Mouse (Mus musculus) heart, postnatal 0 days (tissue): ENCODE measurements around the gene Gatad2a. TPM values are rescaled to one million over a fixed set of nuclear protein-coding genes. Genes with fewer than 3 reads are reported as not detected.
"Not testable (repeated sequence)": the region's sequence is repeated elsewhere in the genome, so short reads cannot be mapped to it uniquely, and the experiment has no call there.

Source experiments
- ATAC-seq: fragments of 200-750 bp; cut with Nextera tagmentation; 2 replicates; pipeline ENCODE4 v1.8.0; 2017; ENCODE audit warnings: low read depth, moderate number of reproducible peaks, moderate library complexity; ENCODE audit not compliant: insufficient read depth
- DNase-seq: peaks from one replicate; pipeline ENCODE4 v3.0.0-alpha.2; 2016; ENCODE audit warnings: low spot score
- H3K27ac ChIP-seq: fragments of 300-500 bp; sonication (generic); 2 replicates; pipeline ENCODE4 v1.5.1; 2014; ENCODE audit warnings: low read depth, mild to moderate bottlenecking
- H3K27me3 ChIP-seq: fragments of 300-500 bp; sonication (generic); 2 replicates; pipeline ENCODE4 v1.6.1; 2014; ENCODE audit warnings: low read length, mixed read lengths; ENCODE audit not compliant: control insufficient read depth, insufficient read depth
- H3K36me3 ChIP-seq: fragments of 300-500 bp; sonication (generic); replicated peaks from 2 replicates; pipeline ENCODE4 v1.6.1; 2014; ENCODE audit warnings: low read length, mixed read lengths; ENCODE audit not compliant: control insufficient read depth, insufficient read depth
- H3K4me1 ChIP-seq: fragments of 300-500 bp; sonication (generic); 2 replicates; pipeline ENCODE4 v1.6.1; 2014; ENCODE audit warnings: antibody characterized with exemption; ENCODE audit not compliant: control insufficient read depth, insufficient read depth
- H3K4me2 ChIP-seq: fragments of 300-500 bp; sonication (generic); 2 replicates; pipeline ENCODE4 v1.6.1; 2014; ENCODE audit warnings: low read depth, mild to moderate bottlenecking, low read length, moderate library complexity
- H3K4me3 ChIP-seq: fragments of 300-500 bp; sonication (generic); 2 replicates; pipeline ENCODE4 v1.5.1; 2014; ENCODE audit warnings: low read depth, low read length
- H3K9ac ChIP-seq: fragments of 300-500 bp; sonication (generic); replicated peaks from 2 replicates; pipeline ENCODE4 v1.6.1; 2014; ENCODE audit warnings: low read depth, low read length, mixed read lengths
- H3K9me3 ChIP-seq: fragments of 300-500 bp; sonication (generic); replicated peaks from 2 replicates; pipeline ENCODE4 v1.6.1; 2016; ENCODE audit warnings: low read length; ENCODE audit not compliant: control insufficient read depth
- CTCF ChIP-seq: IDR thresholded peaks from 2 replicates; pipeline ENCODE4 v1.5.1; 2016; ENCODE audit warnings: antibody characterized with exemption, control low read depth, low read depth
- EP300 ChIP-seq: IDR thresholded peaks from 2 replicates; pipeline ENCODE4 v1.6.1; 2016; ENCODE audit warnings: antibody characterized with exemption, low read depth
- WGBS: fragments of 180-500 bp; shearing (Covaris S2); extraction: QIAGEN DNeasy Blood & Tissue Kit; methylation state at CpG from one replicate; pipeline ENCODE4 v1.1.7; 2014; 5-methylcytosine and 5-hydroxymethylcytosine counted together
- polyA plus RNA-seq: library from polyadenylated mRNA; unstranded; fragments of >200 nt; fragmentation: Nextera tagmentation; extraction: Ambion mirVana; gene quantifications from 2 replicates; pipeline ENCODE4 v1.2.1, GENCODE M21; 2015
- total RNA-seq: library from RNA; depleted of rRNA; stranded (reverse); fragments of >200 nt; gene quantifications from 2 replicates; pipeline ENCODE4 v1.2.3, GENCODE M21; 2014; ENCODE audit warnings: low replicate concordance

Gene Gatad2a
- total and polyA plus RNA-seq, 2 experiments from 2014 or later, result 18.9 to 26.9 TPM

DNA sequence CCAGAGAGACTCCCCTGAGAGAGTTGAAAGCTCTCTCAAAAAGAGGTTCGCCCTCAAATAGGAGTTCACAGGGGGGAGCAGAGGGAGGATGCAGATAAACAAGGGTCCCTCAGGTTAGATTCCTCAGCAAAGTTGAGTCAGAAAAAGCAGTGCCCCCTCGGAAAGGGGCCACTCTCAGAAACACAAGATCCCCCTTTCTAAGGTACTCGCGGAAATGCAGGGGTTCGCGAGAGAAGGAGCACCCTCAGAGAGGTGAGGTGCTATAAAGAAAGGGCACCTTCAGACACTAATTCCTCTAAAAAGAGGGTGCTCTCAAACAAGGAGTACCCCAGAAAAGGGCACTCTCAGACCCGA, 785 bp downstream of the Gatad2a start:
- H3K9ac ChIP-seq, result peak overlapping the region; percentile 78
- H3K4me3 ChIP-seq, result peak overlapping the region; percentile 87
- no peaks in the 10 kb centered on the region for H3K27me3 ChIP-seq
- no peaks in the 10 kb centered on the region for H3K36me3 ChIP-seq
- H3K4me2 ChIP-seq, result peak overlapping the region; percentile 77
- peak overlapping the region; percentile 86 for H3K27ac ChIP-seq
- no peak for ATAC-seq
- DNase-seq, result no peak
- WGBS, result under 1% methylated on average over 7 of the region's 7 CpGs
- peaks cover 12% of the 10 kb centered on the region; the same call in 1 of the 2 replicates for H3K4me1 ChIP-seq
- H3K9me3 ChIP-seq, result no peaks in the 10 kb centered on the region
- TF ChIP-seq CTCF (no peak), EP300 (no peak)

DNA sequence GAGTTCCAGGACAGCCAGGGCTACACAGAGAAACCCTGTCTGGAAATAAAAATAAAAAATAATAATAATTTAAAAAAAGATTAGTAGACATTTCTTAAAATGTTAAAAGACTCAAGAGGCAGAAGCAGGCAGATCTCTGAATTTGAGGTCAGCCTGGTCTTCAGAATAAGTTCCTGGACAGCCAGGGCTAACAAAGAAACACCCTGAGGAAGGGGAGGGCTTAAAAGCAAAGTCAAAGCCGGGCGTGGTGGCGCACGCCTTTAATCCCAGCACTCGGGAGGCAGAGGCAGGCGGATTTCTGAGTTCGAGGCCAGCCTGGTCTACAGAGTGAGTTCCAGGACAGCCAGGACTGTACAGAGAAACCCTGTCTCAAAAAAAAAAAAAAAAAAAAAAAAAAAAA, 7.2 kb downstream of the Gatad2a start:
- not testable (repeated sequence) for H3K4me1 ChIP-seq, DNase-seq, H3K4me3 ChIP-seq, H3K9me3 ChIP-seq, ATAC-seq, H3K27ac ChIP-seq, H3K27me3 ChIP-seq, H3K4me2 ChIP-seq, H3K9ac ChIP-seq, H3K36me3 ChIP-seq
- WGBS, result 94% methylated on average over 7 of the region's 7 CpGs

DNA sequence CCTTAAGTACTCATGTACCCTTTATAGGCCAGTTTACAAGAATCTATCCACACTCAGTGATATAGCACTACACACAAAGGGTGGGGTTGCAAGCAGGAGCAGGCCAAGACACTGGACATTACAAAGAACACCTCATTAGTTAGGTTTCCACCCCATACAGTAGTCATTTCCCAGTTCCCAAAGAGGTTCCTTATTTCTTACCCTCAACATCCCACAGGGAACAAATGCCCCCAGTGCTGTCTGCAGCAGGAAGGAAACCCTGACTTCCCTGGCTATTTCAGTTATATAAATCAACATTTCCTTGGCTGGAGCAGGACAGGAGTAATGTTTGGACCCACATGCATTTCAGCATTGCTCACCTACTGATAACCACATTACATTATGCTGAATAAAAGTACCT, 8.4 kb downstream of the Gatad2a start:
- no peaks in the 10 kb centered on the region for H3K36me3 ChIP-seq
- TF ChIP-seq EP300 (no peak), CTCF (no peak)
- no peaks in the 10 kb centered on the region for H3K4me1 ChIP-seq
- H3K9ac ChIP-seq, result no peak overlapping the region
- no peak overlapping the region for H3K4me3 ChIP-seq
- H3K27me3 ChIP-seq, result no peaks in the 10 kb centered on the region
- no peak overlapping the region for H3K4me2 ChIP-seq
- H3K9me3 ChIP-seq, result no peaks in the 10 kb centered on the region
- DNase-seq (no peak), ATAC-seq (no peak)
- no peak overlapping the region for H3K27ac ChIP-seq

DNA sequence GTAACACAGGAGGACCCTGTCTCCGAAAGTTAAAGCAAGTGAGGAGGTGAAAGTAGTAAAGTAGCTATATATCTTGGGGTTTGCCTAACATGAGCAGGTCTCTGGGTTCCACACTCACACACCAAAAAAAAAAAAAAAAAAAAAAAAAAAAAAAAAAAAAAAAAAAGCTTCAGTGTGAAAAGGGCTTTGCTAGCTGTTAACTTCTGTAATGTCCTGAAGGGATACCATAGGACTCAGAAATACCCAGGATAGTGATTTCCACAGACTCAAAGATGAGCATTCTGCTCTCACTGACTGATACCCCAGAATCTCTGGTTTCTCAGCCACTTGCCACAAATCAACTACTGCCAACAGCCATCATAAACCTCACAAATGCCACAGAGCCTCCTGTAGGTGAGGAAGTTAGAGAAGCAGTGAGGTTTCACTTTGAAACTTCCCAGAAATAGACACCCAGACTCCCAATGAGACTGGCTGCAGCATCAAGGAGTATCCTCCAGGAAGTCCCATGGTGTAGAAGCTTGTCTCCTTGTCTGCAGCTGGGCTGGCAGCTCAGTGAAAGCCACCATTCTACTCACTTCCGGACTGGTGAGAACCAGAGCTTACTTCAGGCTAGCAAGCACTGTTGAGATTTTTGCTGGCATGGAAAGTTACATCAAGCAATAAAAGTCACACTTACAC, 11.2 kb downstream of the Gatad2a start:
- ATAC-seq (no peak), DNase-seq (no peak)
- no peak overlapping the region for H3K9ac ChIP-seq
- H3K9me3 ChIP-seq, result no peaks in the 10 kb centered on the region
- no peak overlapping the region for H3K4me2 ChIP-seq
- no peaks in the 10 kb centered on the region for H3K36me3 ChIP-seq
- TF ChIP-seq CTCF, result no peak
- no peak for TF ChIP-seq EP300
- WGBS, result 77% methylated on average over 2 of the region's 2 CpGs
- no peaks in the 10 kb centered on the region for H3K4me1 ChIP-seq
- H3K4me3 ChIP-seq, result no peak overlapping the region
- no peak overlapping the region for H3K27ac ChIP-seq
- no peaks in the 10 kb centered on the region for H3K27me3 ChIP-seq

DNA sequence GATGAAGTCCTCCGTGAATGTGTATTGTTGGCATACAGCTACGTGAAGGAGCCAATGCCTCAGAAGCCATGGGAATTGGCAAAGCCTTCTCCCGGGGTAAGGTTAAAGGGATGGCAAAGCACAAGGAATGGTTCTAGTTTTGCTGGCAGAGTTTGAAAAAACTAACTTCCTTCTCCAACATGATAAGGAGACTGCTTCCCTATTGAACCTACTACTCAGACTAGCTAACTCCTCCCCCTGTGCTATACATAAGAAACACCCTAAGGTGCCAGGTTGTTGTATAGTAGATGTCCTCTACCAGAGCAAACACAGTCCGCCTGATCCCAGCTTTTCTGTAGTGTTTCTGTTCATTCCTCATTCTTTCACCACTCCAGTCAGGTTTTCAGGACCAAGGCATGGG, 17.7 kb downstream of the Gatad2a start:
- WGBS, result 86% methylated on average over 4 of the region's 4 CpGs
- H3K27me3 ChIP-seq, result no peaks in the 10 kb centered on the region
- no peaks in the 10 kb centered on the region for H3K36me3 ChIP-seq
- H3K4me2 ChIP-seq, result no peak overlapping the region
- no peak overlapping the region for H3K4me3 ChIP-seq
- TF ChIP-seq EP300 (no peak), CTCF (no peak)
- H3K4me1 ChIP-seq, result no peaks in the 10 kb centered on the region; the same call in 1 of the 2 replicates
- DNase-seq, result no peak
- H3K27ac ChIP-seq, result no peak overlapping the region
- no peaks in the 10 kb centered on the region for H3K9me3 ChIP-seq
- no peak for ATAC-seq
- no peak overlapping the region for H3K9ac ChIP-seq

DNA sequence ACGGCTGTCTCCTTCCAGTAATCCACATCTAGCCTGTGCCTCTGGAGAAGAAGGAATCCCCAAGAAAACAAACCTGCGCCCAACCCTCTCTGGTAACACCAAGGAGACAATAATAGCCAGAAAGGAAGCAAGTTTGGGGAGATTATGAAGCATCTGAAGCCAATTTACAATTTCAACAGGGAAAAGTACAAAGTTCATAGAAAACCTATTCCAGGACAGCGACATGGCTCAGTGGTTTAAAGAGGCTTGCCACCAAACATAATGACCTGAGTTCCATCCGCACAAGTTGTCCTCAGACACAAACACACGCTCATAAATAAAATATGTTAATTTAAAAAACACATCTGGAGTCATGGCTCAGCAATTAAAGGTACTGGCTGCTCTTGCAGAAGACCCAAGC, 21.4 kb downstream of the Gatad2a start:
- Histone ChIP-seq H3K27me3 (no peaks in the 10 kb centered on the region), H3K9me3 (no peaks in the 10 kb centered on the region), H3K4me2 (peak overlapping the region; percentile 78), H3K9ac (peak overlapping the region; percentile 95), H3K36me3 (no peaks in the 10 kb centered on the region), H3K4me1 (peaks cover 33% of the 10 kb centered on the region), H3K4me3 (peak overlapping the region; percentile 89), H3K27ac (peak overlapping the region; percentile 90)
- ATAC-seq (no peak), DNase-seq (no peak)
- TF ChIP-seq EP300, result no peak
- TF ChIP-seq CTCF, result no peak
- WGBS, result 54% methylated on average over 5 of the region's 5 CpGs
